Mouse (Mus musculus): ENCODE measurements around the gene Hpn. TPM values are rescaled to one million over a fixed set of nuclear protein-coding genes. Genes with fewer than 3 reads are reported as not detected.

Gene Hpn
- total and polyA plus RNA-seq, 2 experiments from 2014 or later, result 0.48 to 0.61 TPM

GRCm38 (mm10) chr7:31156034-31156928, 41.2 kb upstream of the Hpn start:
- ATAC-seq, result no peak
- H3K9me3 ChIP-seq (ENCODE audit: low read length), result no peaks in the 10 kb centered on the region
- H3K4me1 ChIP-seq (ENCODE audit: insufficient read depth), result peaks cover 6% of the 10 kb centered on the region; the same call in 1 of the 2 replicates
- 56% methylated on average over 16 of the region's 19 CpGs for WGBS
- no peaks in the 10 kb centered on the region for H3K36me3 ChIP-seq (ENCODE audit: insufficient read depth)
- H3K27ac ChIP-seq (ENCODE audit: low read depth, low read length), result no peak overlapping the region
- peak; percentile 33 for TF ChIP-seq CTCF (IDR thresholded peaks at IDR 0.05; ENCODE audit: low read depth)
- no peak overlapping the region for H3K9ac ChIP-seq
- no peak overlapping the region for H3K4me3 ChIP-seq (ENCODE audit: low read depth, low read length)
- no peak for DNase-seq
- no peaks in the 10 kb centered on the region for H3K27me3 ChIP-seq (ENCODE audit: insufficient read depth, low read length)
- no peak overlapping the region for H3K4me2 ChIP-seq (ENCODE audit: low read depth)

GRCm38 (mm10) chr7:31155296-31156033, 40.4 kb upstream of the Hpn start, which contains the start of gene Gramd1a:
Gramd1a (minus strand) TSS chr7:31155896.
- no peak within 1 kb of the TSS for H3K4me2 ChIP-seq (ENCODE audit: low read depth)
- DNase-seq (no peak), ATAC-seq (no peak)
- WGBS, result 75% methylated on average over 5 of the region's 5 CpGs
- H3K36me3 ChIP-seq (ENCODE audit: insufficient read depth), result no peaks in the 10 kb centered on the region
- H3K27ac ChIP-seq (ENCODE audit: low read depth, low read length), result no peak within 1 kb of the TSS
- no peaks in the 10 kb centered on the region for H3K27me3 ChIP-seq (ENCODE audit: insufficient read depth, low read length)
- no peak within 1 kb of the TSS for H3K9ac ChIP-seq
- H3K9me3 ChIP-seq (ENCODE audit: low read length), result no peaks in the 10 kb centered on the region
- peaks cover 6% of the 10 kb centered on the region; the same call in 1 of the 2 replicates for H3K4me1 ChIP-seq (ENCODE audit: insufficient read depth)
- TF ChIP-seq CTCF (IDR thresholded peaks at IDR 0.05; ENCODE audit: low read depth), result no peak
- H3K4me3 ChIP-seq (ENCODE audit: low read depth, low read length), result no peak within 1 kb of the TSS

GRCm38 (mm10) chr7:31153536-31154320, 38.6 kb upstream of the Hpn start:
- Histone ChIP-seq H3K4me2 (ENCODE audit: low read depth) (no peak overlapping the region), H3K9ac (no peak overlapping the region)
- 88% methylated on average over 6 of the region's 6 CpGs for WGBS

GRCm38 (mm10) chr7:31151301-31152241, 36.5 kb upstream of the Hpn start:
- Histone ChIP-seq H3K4me3 (ENCODE audit: low read depth, low read length) (peak overlapping the region; percentile 95), H3K27me3 (ENCODE audit: insufficient read depth, low read length) (no peaks in the 10 kb centered on the region), H3K27ac (ENCODE audit: low read depth, low read length) (peak overlapping the region; percentile 98), H3K4me2 (ENCODE audit: low read depth) (peak overlapping the region; percentile 79), H3K9me3 (ENCODE audit: low read length) (no peaks in the 10 kb centered on the region), H3K36me3 (ENCODE audit: insufficient read depth) (peaks cover 5% of the 10 kb centered on the region; the same call in 1 of the 2 replicates), H3K9ac (peak overlapping the region; percentile 99), H3K4me1 (ENCODE audit: insufficient read depth) (peaks cover 17% of the 10 kb centered on the region)
- peak; percentile 58 for ATAC-seq
- peak; percentile 73 for DNase-seq
- 11% methylated on average over 23 of the region's 23 CpGs for WGBS
- TF ChIP-seq CTCF (IDR thresholded peaks at IDR 0.05; ENCODE audit: low read depth), result no peak; the same call in 1 of the 2 replicates

More at GRCm38 (mm10) chr7:31153536-31154320, 38.6 kb upstream of the Hpn start:
- H3K27ac ChIP-seq (ENCODE audit: low read depth, low read length), result no peak overlapping the region
- no peaks in the 10 kb centered on the region for H3K9me3 ChIP-seq (ENCODE audit: low read length)
- no peaks in the 10 kb centered on the region for H3K36me3 ChIP-seq (ENCODE audit: insufficient read depth)
- no peak overlapping the region for H3K4me3 ChIP-seq (ENCODE audit: low read depth, low read length)
- ATAC-seq, result no peak
- no peak for TF ChIP-seq CTCF (IDR thresholded peaks at IDR 0.05; ENCODE audit: low read depth)
- H3K4me1 ChIP-seq (ENCODE audit: insufficient read depth), result peaks cover 8% of the 10 kb centered on the region
- no peak for DNase-seq
- H3K27me3 ChIP-seq (ENCODE audit: insufficient read depth, low read length), result no peaks in the 10 kb centered on the region

GRCm38 (mm10) chr7:31150566-31151300, 35.6 kb upstream of the Hpn start:
- Histone ChIP-seq H3K36me3 (ENCODE audit: insufficient read depth) (peaks cover 5% of the 10 kb centered on the region; the same call in 1 of the 2 replicates), H3K4me3 (ENCODE audit: low read depth, low read length) (peak overlapping the region; percentile 95), H3K27me3 (ENCODE audit: insufficient read depth, low read length) (no peaks in the 10 kb centered on the region), H3K9me3 (ENCODE audit: low read length) (no peaks in the 10 kb centered on the region), H3K27ac (ENCODE audit: low read depth, low read length) (peak overlapping the region; percentile 98), H3K4me2 (ENCODE audit: low read depth) (peak overlapping the region; percentile 79), H3K4me1 (ENCODE audit: insufficient read depth) (peaks cover 17% of the 10 kb centered on the region), H3K9ac (peak overlapping the region; percentile 99)
- DNase-seq (peak; percentile 92), ATAC-seq (peak; percentile 80)
- TF ChIP-seq CTCF (IDR thresholded peaks at IDR 0.05; ENCODE audit: low read depth), result peak; percentile 29
- under 1% methylated on average over 62 of the region's 63 CpGs for WGBS
